Mouse (Mus musculus) limb, embryonic 14.5 days (tissue): ENCODE data around the gene Nup107. TPM values are rescaled to one million over a fixed set of nuclear protein-coding genes. Genes with fewer than 3 reads are reported as not detected.

Experiments used
- ATAC-seq: fragments of 200-750 bp; cut with Nextera tagmentation; 2 replicates; pipeline ENCODE4 v1.8.0; 2017; ENCODE audit warnings: low read depth, moderate number of reproducible peaks, moderate TSS enrichment; ENCODE audit not compliant: low FRiP score
- DNase-seq: peaks from one replicate; pipeline ENCODE4 v3.0.0-alpha.2; 2015; ENCODE audit warnings: low spot score
- H3K27ac ChIP-seq: fragments of 300-500 bp; sonication (generic); replicated peaks from 2 replicates; pipeline ENCODE4 v1.5.1; 2014; ENCODE audit warnings: low read depth, mild to moderate bottlenecking, low read length, moderate library complexity, mixed read lengths
- H3K27me3 ChIP-seq: fragments of 300-500 bp; sonication (generic); 2 replicates; pipeline ENCODE4 v1.6.1; 2014; ENCODE audit warnings: low read length, mixed read lengths; ENCODE audit not compliant: control insufficient read depth, insufficient read depth
- H3K36me3 ChIP-seq: fragments of 300-500 bp; sonication (generic); 2 replicates; pipeline ENCODE4 v1.6.1; 2014; ENCODE audit warnings: mild to moderate bottlenecking, low read length, moderate library complexity, mixed read lengths; ENCODE audit not compliant: control insufficient read depth, insufficient read depth
- H3K4me1 ChIP-seq: fragments of 300-500 bp; sonication (generic); 2 replicates; pipeline ENCODE4 v1.6.1; 2014; ENCODE audit warnings: antibody characterized with exemption, low read length, mixed read lengths; ENCODE audit not compliant: control insufficient read depth, insufficient read depth
- H3K4me2 ChIP-seq: fragments of 300-500 bp; sonication (generic); replicated peaks from 2 replicates; pipeline ENCODE4 v1.6.1; 2014; ENCODE audit warnings: low read depth, mild to moderate bottlenecking, low read length, moderate library complexity; ENCODE audit not compliant: severe bottlenecking
- H3K4me3 ChIP-seq: fragments of 300-500 bp; sonication (generic); replicated peaks from 2 replicates; pipeline ENCODE4 v1.5.1; 2014; ENCODE audit warnings: low read length
- H3K9ac ChIP-seq: fragments of 300-500 bp; sonication (generic); 2 replicates; pipeline ENCODE4 v1.6.1; 2014; ENCODE audit warnings: mild to moderate bottlenecking, low read depth, low read length, moderate library complexity; ENCODE audit not compliant: severe bottlenecking
- H3K9me3 ChIP-seq: fragments of 300-500 bp; sonication (generic); 2 replicates; pipeline ENCODE4 v1.6.1; 2016; ENCODE audit warnings: low read length; ENCODE audit not compliant: control insufficient read depth
- POLR2A ChIP-seq: fragments of 200-500 bp; IDR thresholded peaks from 2 replicates; pipeline ENCODE4 v1.8.0; 2012; ENCODE audit warnings: inconsistent platforms, mild to moderate bottlenecking, moderate library complexity, borderline replicate concordance; ENCODE audit not compliant: insufficient read depth, insufficient read length; ENCODE audit errors: extremely low read depth
- WGBS: fragments of 180-500 bp; shearing (Covaris S2); extraction: QIAGEN DNeasy Blood & Tissue Kit; methylation state at CpG from one replicate; pipeline ENCODE4 v1.1.7; 2014; 5-methylcytosine and 5-hydroxymethylcytosine counted together
- polyA plus RNA-seq, 2 experiments: library from polyadenylated mRNA; depleted of rRNA in 1 of 2; stranded (reverse) in 1 of 2; unstranded in 1 of 2; fragments of >200 nt; fragmentation: Nextera tagmentation in 1 of 2; extraction: Ambion mirVana in 1 of 2; gene quantifications; 2 replicates each; pipeline versions ENCODE4 v1.2.1 to v1.2.3; 2012 to 2014

Gene Nup107
- polyA plus RNA-seq, 2 experiments, result 53.4 to 61.2 TPM

- H3K4me2 ChIP-seq, result no peak overlapping the region
- no peak for ATAC-seq
Observed at GRCm38 (mm10) chr10:117730140-117730539, 62.4 kb downstream of the Nup107 start.

GRCm38 (mm10) chr10:117729139-117729814 is 63.2 kb downstream of the Nup107 start:
- Histone ChIP-seq H3K9ac (no peak overlapping the region), H3K36me3 (peaks cover 7% of the 10 kb centered on the region; the same call in 1 of the 2 replicates), H3K27me3 (no peaks in the 10 kb centered on the region), H3K4me1 (no peaks in the 10 kb centered on the region), H3K27ac (no peak overlapping the region), H3K4me3 (no peak overlapping the region), H3K4me2 (no peak overlapping the region), H3K9me3 (no peaks in the 10 kb centered on the region)
- no peak for ATAC-seq
- 62% methylated on average over 11 of the region's 11 CpGs for WGBS
- TF ChIP-seq POLR2A, result no peak
- no peak for DNase-seq

More at GRCm38 (mm10) chr10:117730140-117730539, 62.4 kb downstream of the Nup107 start:
- Histone ChIP-seq H3K9ac (no peak overlapping the region), H3K4me3 (no peak overlapping the region), H3K27ac (no peak overlapping the region), H3K27me3 (no peaks in the 10 kb centered on the region), H3K36me3 (peaks cover 7% of the 10 kb centered on the region; the same call in 1 of the 2 replicates), H3K4me1 (no peaks in the 10 kb centered on the region), H3K9me3 (no peaks in the 10 kb centered on the region)
- 95% methylated on average over 7 of the region's 7 CpGs for WGBS
- no peak for TF ChIP-seq POLR2A
- DNase-seq, result no peak

GRCm38 (mm10) chr10:117728574-117728973 is 63.9 kb downstream of the Nup107 start:
- DNase-seq (no peak), ATAC-seq (no peak)
- Histone ChIP-seq H3K9ac (no peak overlapping the region), H3K4me3 (no peak overlapping the region), H3K4me2 (no peak overlapping the region), H3K9me3 (no peaks in the 10 kb centered on the region), H3K36me3 (peaks cover 7% of the 10 kb centered on the region; the same call in 1 of the 2 replicates), H3K4me1 (no peaks in the 10 kb centered on the region), H3K27ac (no peak overlapping the region), H3K27me3 (no peaks in the 10 kb centered on the region)
- 84% methylated on average over 5 of the region's 5 CpGs for WGBS
- TF ChIP-seq POLR2A, result no peak

- H3K4me2 ChIP-seq, result no peak overlapping the region
- no peak overlapping the region for H3K27ac ChIP-seq
- no peak overlapping the region for H3K9ac ChIP-seq
- DNase-seq, result no peak
- no peak for TF ChIP-seq POLR2A
- no peaks in the 10 kb centered on the region for H3K27me3 ChIP-seq
- no peaks in the 10 kb centered on the region for H3K9me3 ChIP-seq
- no peak for ATAC-seq
- 78% methylated on average over 9 of the region's 9 CpGs for WGBS
- no peak overlapping the region for H3K4me3 ChIP-seq
- peaks cover 2% of the 10 kb centered on the region; the same call in 1 of the 2 replicates for H3K36me3 ChIP-seq
- no peaks in the 10 kb centered on the region for H3K4me1 ChIP-seq
Observed at GRCm38 (mm10) chr10:117727518-117728110, 64.9 kb downstream of the Nup107 start.

- WGBS, result 96% methylated on average over 4 of the region's 4 CpGs
- Histone ChIP-seq H3K27me3 (no peaks in the 10 kb centered on the region), H3K27ac (no peak overlapping the region), H3K9me3 (no peaks in the 10 kb centered on the region), H3K36me3 (no peaks in the 10 kb centered on the region), H3K4me1 (no peaks in the 10 kb centered on the region), H3K4me3 (no peak overlapping the region), H3K9ac (no peak overlapping the region), H3K4me2 (no peak overlapping the region)
- ATAC-seq (no peak), DNase-seq (no peak)
- no peak for TF ChIP-seq POLR2A
Observed at GRCm38 (mm10) chr10:117726888-117727385, 65.6 kb downstream of the Nup107 start.
